In genomic region chr15:98870179-98871069, GRCm38 (mm10) we compare ENCODE assay signal across 8 mouse cellular contexts. TPM values are rescaled to one million over a fixed set of nuclear protein-coding genes. Genes with fewer than 3 reads are reported as not detected.
DNase-seq lines count a peak whose midpoint lies in the region; ATAC-seq and TF ChIP-seq lines count a peak whose summit lies in the region.

No protein-coding gene starts in this region.

- DNase-seq in 3T3-L1 (ENCODE audit: low read depth, low spot score) (peak; percentile 47), G1E (ENCODE audit: low spot score) (peak; percentile 26)
- peak; percentile 52 for DNase-seq in heart, postnatal 4 days
- peak; percentile 60 for DNase-seq in limb, embryonic 11.5 days (ENCODE audit: low spot score)
- DNase-seq in layer of hippocampus, adult 9-11 months: no peak

- WGBS in embryonic facial prominence, embryonic 15.5 days: under 1% methylated on average over 16 of the region's 16 CpGs
- WGBS in limb, embryonic 11.5 days: 1% methylated on average over 16 of the region's 16 CpGs
- WGBS in midbrain, embryonic 15.5 days: 0% methylated on average over 16 of the region's 16 CpGs

- peaks cover 56% of the 10 kb centered on the region for H3K4me1 ChIP-seq in G1E (ENCODE audit: insufficient read depth, low read depth, low read length)
- H3K4me1 ChIP-seq in embryonic facial prominence, embryonic 15.5 days: peaks cover 40% of the 10 kb centered on the region
- peaks cover 26% of the 10 kb centered on the region for H3K4me1 ChIP-seq in limb, embryonic 11.5 days (ENCODE audit: control insufficient read depth, insufficient read depth, low read length)
- peaks cover 53% of the 10 kb centered on the region for H3K4me1 ChIP-seq in midbrain, embryonic 15.5 days

- ATAC-seq in G1E (ENCODE audit: extremely low read depth, insufficient number of reproducible peaks, low FRiP score, poor library complexity, severe bottlenecking): no peak
- ATAC-seq in embryonic facial prominence, embryonic 15.5 days (ENCODE audit: insufficient number of reproducible peaks, low FRiP score, low TSS enrichment, low read depth): no peak
- no peak for ATAC-seq in limb, embryonic 11.5 days (ENCODE audit: insufficient number of reproducible peaks, low FRiP score, low TSS enrichment, low read depth)
- ATAC-seq in midbrain, embryonic 15.5 days (replicated peaks): no peak
- ATAC-seq in activated CD4-positive, CD25-positive, alpha-beta regulatory T cell, adult 4 months: no peak

- no peaks in the 10 kb centered on the region for H3K9me3 ChIP-seq in G1E (replicated peaks)
- H3K9me3 ChIP-seq in embryonic facial prominence, embryonic 15.5 days (replicated peaks): no peaks in the 10 kb centered on the region
- no peaks in the 10 kb centered on the region for H3K9me3 ChIP-seq in limb, embryonic 11.5 days (ENCODE audit: control insufficient read depth, low read length)
- no peaks in the 10 kb centered on the region for H3K9me3 ChIP-seq in midbrain, embryonic 15.5 days

- peak overlapping the region; percentile 99 for H3K27ac ChIP-seq in embryonic facial prominence, embryonic 15.5 days (replicated peaks)
- H3K27ac ChIP-seq in limb, embryonic 11.5 days (replicated peaks; ENCODE audit: low read depth, low read length): peak overlapping the region; percentile 98; the same call in 1 of the 2 replicates
- H3K27ac ChIP-seq in midbrain, embryonic 15.5 days: peak overlapping the region; percentile 98

- peaks cover 45% of the 10 kb centered on the region for H3K36me3 ChIP-seq in G1E (replicated peaks)
- peaks cover 16% of the 10 kb centered on the region for H3K36me3 ChIP-seq in embryonic facial prominence, embryonic 15.5 days
- peaks cover 8% of the 10 kb centered on the region for H3K36me3 ChIP-seq in limb, embryonic 11.5 days (ENCODE audit: control insufficient read depth, insufficient read depth, low read length)
- peaks cover 8% of the 10 kb centered on the region; the same call in 1 of the 2 replicates for H3K36me3 ChIP-seq in midbrain, embryonic 15.5 days (replicated peaks)

- H3K9ac ChIP-seq in embryonic facial prominence, embryonic 15.5 days: peak overlapping the region; percentile 100
- peak overlapping the region; percentile 99 for H3K9ac ChIP-seq in limb, embryonic 11.5 days (ENCODE audit: low read length)
- peak overlapping the region; percentile 93 for H3K9ac ChIP-seq in midbrain, embryonic 15.5 days

- peak overlapping the region; percentile 92 for H3K4me3 ChIP-seq in G1E (ENCODE audit: low read depth, low read length)
- H3K4me3 ChIP-seq in embryonic facial prominence, embryonic 15.5 days (replicated peaks): peak overlapping the region; percentile 99
- peak overlapping the region; percentile 94 for H3K4me3 ChIP-seq in limb, embryonic 11.5 days (ENCODE audit: low read depth, low read length)
- peak overlapping the region; percentile 96 for H3K4me3 ChIP-seq in midbrain, embryonic 15.5 days

- no peak for TF ChIP-seq CTCF in G1E (IDR thresholded peaks at IDR 0.05; ENCODE audit: low read depth, low read length)

- H3K27me3 ChIP-seq in G1E (ENCODE audit: insufficient read depth, low read length): no peaks in the 10 kb centered on the region; the same call in 1 of the 2 replicates
- H3K27me3 ChIP-seq in embryonic facial prominence, embryonic 15.5 days: no peaks in the 10 kb centered on the region
- no peaks in the 10 kb centered on the region for H3K27me3 ChIP-seq in limb, embryonic 11.5 days (ENCODE audit: control insufficient read depth, insufficient read depth, low read length)
- H3K27me3 ChIP-seq in midbrain, embryonic 15.5 days (replicated peaks): no peaks in the 10 kb centered on the region

- peak overlapping the region; percentile 88 for H3K4me2 ChIP-seq in embryonic facial prominence, embryonic 15.5 days (replicated peaks)
- H3K4me2 ChIP-seq in limb, embryonic 11.5 days (ENCODE audit: low read depth, severe bottlenecking): peak overlapping the region; percentile 98
- peak overlapping the region; percentile 99 for H3K4me2 ChIP-seq in midbrain, embryonic 15.5 days

RNA-seq across cellular contexts. Expression of gene Kmt2d, which starts 0.6 kb away (rescaled TPM):
- 141 and 150 TPM in 2 replicates for total RNA-seq in G1E (2014; fragmentation: Nextera tagmentation)
- 22.1 and 27.0 TPM in 2 replicates for total RNA-seq in G1E (2017)
- polyA plus RNA-seq in G1E (2012): 42.8 and 57.8 TPM in 2 replicates
- polyA plus RNA-seq in embryonic facial prominence, embryonic 15.5 days (2015; fragmentation: Nextera tagmentation; extraction: Ambion mirVana): 14.1 and 14.9 TPM in 2 replicates
- 10 to 100 TPM; 65.6 to 67.2 TPM for total RNA-seq in heart, postnatal 4 days (2021)
- polyA plus RNA-seq in limb, embryonic 11.5 days (2014; fragmentation: Nextera tagmentation; extraction: Ambion mirVana): 17.6 and 21.6 TPM in 2 replicates
- polyA plus RNA-seq in midbrain, embryonic 15.5 days (2015; fragmentation: Nextera tagmentation; extraction: Ambion mirVana): 11.9 and 13.5 TPM in 2 replicates
- 10 to 100 TPM; 21.7 to 29.2 TPM for polyA plus RNA-seq in activated CD4-positive, CD25-positive, alpha-beta regulatory T cell, adult 4 months (2017; shearing (Covaris generic))

RNA-seq across cellular contexts. Expression of gene Rhebl1, which starts 23.9 kb away (rescaled TPM):
- total RNA-seq in G1E (2014; fragmentation: Nextera tagmentation): 5.2 and 8.4 TPM in 2 replicates
- total RNA-seq in G1E (2017): 7.8 and 8.0 TPM in 2 replicates
- 2.7 and 2.9 TPM in 2 replicates for polyA plus RNA-seq in G1E (2012)
- polyA plus RNA-seq in embryonic facial prominence, embryonic 15.5 days (2015; fragmentation: Nextera tagmentation; extraction: Ambion mirVana): 13.2 and 17.3 TPM in 2 replicates
- 1 to 10 TPM; 2.0 TPM for total RNA-seq in heart, postnatal 4 days (2021)
- 19.8 and 22.2 TPM in 2 replicates for polyA plus RNA-seq in limb, embryonic 11.5 days (2014; fragmentation: Nextera tagmentation; extraction: Ambion mirVana)
- polyA plus RNA-seq in midbrain, embryonic 15.5 days (2015; fragmentation: Nextera tagmentation; extraction: Ambion mirVana): 35.5 and 35.9 TPM in 2 replicates
- polyA plus RNA-seq in activated CD4-positive, CD25-positive, alpha-beta regulatory T cell, adult 4 months (2017; shearing (Covaris generic)): 1 to 10 TPM; 8.7 to 8.8 TPM

RNA-seq across cellular contexts. Expression of gene Dhh, which starts 27.9 kb away (rescaled TPM):
- total RNA-seq in G1E (2014; fragmentation: Nextera tagmentation): not detected in 2 replicates
- total RNA-seq in G1E (2017): 0.05 and 0.06 TPM in 2 replicates
- not detected in 2 replicates for polyA plus RNA-seq in G1E (2012)
- 1.7 and 2.4 TPM in 2 replicates for polyA plus RNA-seq in embryonic facial prominence, embryonic 15.5 days (2015; fragmentation: Nextera tagmentation; extraction: Ambion mirVana)
- 1 to 10 TPM; 2.7 to 3.5 TPM for total RNA-seq in heart, postnatal 4 days (2021)
- polyA plus RNA-seq in limb, embryonic 11.5 days (2014; fragmentation: Nextera tagmentation; extraction: Ambion mirVana): 0.15 and 0.23 TPM in 2 replicates
- 0.35 and 0.73 TPM in 2 replicates for polyA plus RNA-seq in midbrain, embryonic 15.5 days (2015; fragmentation: Nextera tagmentation; extraction: Ambion mirVana)
- under 1 TPM; 0.11 to 0.15 TPM for polyA plus RNA-seq in activated CD4-positive, CD25-positive, alpha-beta regulatory T cell, adult 4 months (2017; shearing (Covaris generic))

RNA-seq across cellular contexts. Expression of gene Prkag1, which starts 39.1 kb away (rescaled TPM):
- 62.8 and 72.4 TPM in 2 replicates for total RNA-seq in G1E (2014; fragmentation: Nextera tagmentation)
- 114 and 150 TPM in 2 replicates for total RNA-seq in G1E (2017)
- polyA plus RNA-seq in G1E (2012): 106 and 142 TPM in 2 replicates
- 90.5 and 91.9 TPM in 2 replicates for polyA plus RNA-seq in embryonic facial prominence, embryonic 15.5 days (2015; fragmentation: Nextera tagmentation; extraction: Ambion mirVana)
- 10 to 100 TPM; 88.9 to 89.3 TPM for total RNA-seq in heart, postnatal 4 days (2021)
- 79.3 and 84.6 TPM in 2 replicates for polyA plus RNA-seq in limb, embryonic 11.5 days (2014; fragmentation: Nextera tagmentation; extraction: Ambion mirVana)
- 72.7 and 84.7 TPM in 2 replicates for polyA plus RNA-seq in midbrain, embryonic 15.5 days (2015; fragmentation: Nextera tagmentation; extraction: Ambion mirVana)
- 100 to 1,000 TPM in 1 of 2 experiments, 10 to 100 TPM in 1; 98.2 to 133 TPM for polyA plus RNA-seq in activated CD4-positive, CD25-positive, alpha-beta regulatory T cell, adult 4 months (2017; shearing (Covaris generic))

RNA-seq across cellular contexts. Expression of gene Lmbr1l, which starts 47.6 kb away (rescaled TPM):
- 10.9 and 17.1 TPM in 2 replicates for total RNA-seq in G1E (2014; fragmentation: Nextera tagmentation)
- 4.5 and 7.4 TPM in 2 replicates for total RNA-seq in G1E (2017)
- 9.6 and 9.7 TPM in 2 replicates for polyA plus RNA-seq in G1E (2012)
- 21.7 and 22.0 TPM in 2 replicates for polyA plus RNA-seq in embryonic facial prominence, embryonic 15.5 days (2015; fragmentation: Nextera tagmentation; extraction: Ambion mirVana)
- 10 to 100 TPM; 14.1 to 15.9 TPM for total RNA-seq in heart, postnatal 4 days (2021)
- 5.5 and 6.2 TPM in 2 replicates for polyA plus RNA-seq in limb, embryonic 11.5 days (2014; fragmentation: Nextera tagmentation; extraction: Ambion mirVana)
- 35.5 and 38.3 TPM in 2 replicates for polyA plus RNA-seq in midbrain, embryonic 15.5 days (2015; fragmentation: Nextera tagmentation; extraction: Ambion mirVana)
- polyA plus RNA-seq in activated CD4-positive, CD25-positive, alpha-beta regulatory T cell, adult 4 months (2017; shearing (Covaris generic)): 10 to 100 TPM; 24.2 to 42.0 TPM
